Mouse (Mus musculus) c-Kit-positive CD71-negative TER-119-negative erythroid progenitor cells, embryonic 14.5 days (primary cell): ENCODE measurements at regions not wholly inside any gene's neighbourhood (a gene's known extent, or its start where the extent isn't known, plus 50 kb on each side); places are given as distances from the start of the nearest gene placed in this dataset.

Source experiments
- DNase-seq: peaks from one replicate; pipeline ENCODE4 v3.0.0-alpha.2; 2013; ENCODE audit warnings: low read depth

DNA sequence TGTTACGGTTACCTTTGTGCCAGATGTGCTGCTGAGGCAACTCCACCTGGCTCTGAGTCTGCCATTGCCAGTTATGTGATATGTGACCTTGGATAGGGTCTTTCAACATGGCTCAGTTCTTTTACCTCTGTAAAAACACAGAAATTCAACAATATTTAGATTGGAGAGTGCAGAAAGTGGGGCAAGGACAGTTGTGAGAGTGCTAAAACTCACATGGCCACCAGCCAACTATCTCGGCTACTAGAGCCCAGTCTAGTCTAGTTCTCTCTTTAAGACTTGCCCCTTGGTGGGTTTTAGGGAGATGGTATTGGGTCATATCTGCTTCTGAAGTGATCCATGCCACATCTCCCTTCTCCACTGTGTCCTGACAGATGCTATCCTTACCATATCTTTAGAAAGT, 233.0 kb downstream of the Phf14 start:
- DNase-seq, result no peak

GRCm38 (mm10) chr6:12145216-12145615, 237.6 kb downstream of the Phf14 start:
- DNase-seq, result no peak

GRCm38 (mm10) chr6:12150613-12151333, 243.2 kb downstream of the Phf14 start:
- DNase-seq, result no peak

DNA sequence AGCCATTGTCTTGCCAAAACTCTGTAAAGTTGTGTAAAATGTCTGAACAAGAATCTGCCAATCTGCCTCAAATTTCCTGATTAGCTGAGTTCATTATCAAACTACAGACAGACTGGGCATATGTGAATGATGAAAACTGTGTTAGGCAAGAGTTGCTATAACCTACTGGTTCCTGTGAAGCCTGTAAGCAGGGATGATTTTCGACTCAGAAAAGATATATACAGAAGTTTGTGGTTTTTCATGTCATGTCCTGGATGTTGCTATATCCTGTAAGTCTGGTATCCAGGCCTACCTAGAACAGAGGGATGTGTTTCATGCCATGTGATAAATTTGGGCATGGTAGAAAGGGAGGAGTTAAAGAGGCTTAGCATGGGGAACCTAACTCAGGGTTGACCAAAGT, 256.4 kb downstream of the Phf14 start:
- no peak for DNase-seq

- DNase-seq, result no peak
Observed at GRCm38 (mm10) chr6:12168533-12168932, 260.9 kb downstream of the Phf14 start.

- no peak for DNase-seq
Observed at GRCm38 (mm10) chr6:12169431-12169830, 261.8 kb downstream of the Phf14 start.

DNA sequence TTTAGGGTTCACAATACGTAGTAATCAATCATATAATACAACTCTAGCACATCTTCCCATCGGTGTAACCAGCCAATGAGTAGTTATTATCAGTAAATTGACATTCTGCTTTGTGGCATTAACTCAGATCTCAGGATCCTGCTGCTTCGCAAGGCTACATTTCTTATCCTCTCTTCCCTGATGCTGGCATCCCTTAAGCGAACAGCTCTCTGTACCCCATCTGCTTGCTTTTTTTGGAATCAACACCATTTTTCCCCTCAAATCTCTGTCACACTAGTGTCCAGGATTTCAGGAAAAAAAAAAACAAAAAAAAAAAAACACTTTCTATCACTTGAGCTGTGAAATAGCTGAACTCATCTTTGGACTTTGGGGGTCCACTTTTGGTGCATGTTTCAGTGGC, 263.1 kb downstream of the Phf14 start:
- DNase-seq, result no peak

DNA sequence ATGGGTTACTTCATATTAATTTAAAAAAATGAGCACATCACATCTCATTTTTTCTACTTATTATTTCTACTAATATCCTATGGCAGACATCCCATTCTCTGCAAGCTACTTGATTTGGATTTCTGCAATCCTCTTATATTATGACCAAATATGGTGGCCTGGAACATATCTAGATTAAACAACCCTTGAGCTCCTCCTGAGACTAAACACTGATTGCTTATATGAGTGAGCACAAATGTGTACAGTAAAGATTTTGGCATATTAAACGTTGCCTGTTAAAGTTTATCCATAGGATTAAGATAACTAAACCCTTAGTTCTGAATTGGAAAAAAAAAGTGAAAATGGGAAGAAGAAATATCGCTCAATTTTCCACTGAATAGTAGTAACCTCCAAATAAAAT, 263.6 kb downstream of the Phf14 start:
- no peak for DNase-seq

GRCm38 (mm10) chr6:12177996-12178395, 270.4 kb downstream of the Phf14 start:
- no peak for DNase-seq

DNA sequence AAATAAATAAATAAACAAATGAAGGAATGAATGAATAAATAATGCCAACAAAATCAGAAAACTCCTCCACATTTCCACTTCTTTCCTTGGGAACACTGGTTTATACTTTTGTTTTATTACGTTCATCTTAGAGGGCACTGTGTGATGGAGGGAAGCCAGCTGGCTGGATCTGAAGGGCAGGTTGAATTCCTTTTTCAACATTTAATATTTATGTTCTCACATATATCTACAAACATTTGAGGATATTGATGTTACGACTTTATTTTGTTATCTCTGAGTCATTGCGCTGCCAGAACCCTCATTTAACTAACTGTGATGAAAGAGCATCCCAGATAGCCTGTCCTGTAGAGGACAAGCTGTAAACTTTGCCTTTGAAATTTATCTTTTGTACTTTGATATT, 273.3 kb downstream of the Phf14 start:
- no peak for DNase-seq

- DNase-seq, result no peak
Observed at GRCm38 (mm10) chr6:12210190-12210589, 302.6 kb downstream of the Phf14 start.

DNA sequence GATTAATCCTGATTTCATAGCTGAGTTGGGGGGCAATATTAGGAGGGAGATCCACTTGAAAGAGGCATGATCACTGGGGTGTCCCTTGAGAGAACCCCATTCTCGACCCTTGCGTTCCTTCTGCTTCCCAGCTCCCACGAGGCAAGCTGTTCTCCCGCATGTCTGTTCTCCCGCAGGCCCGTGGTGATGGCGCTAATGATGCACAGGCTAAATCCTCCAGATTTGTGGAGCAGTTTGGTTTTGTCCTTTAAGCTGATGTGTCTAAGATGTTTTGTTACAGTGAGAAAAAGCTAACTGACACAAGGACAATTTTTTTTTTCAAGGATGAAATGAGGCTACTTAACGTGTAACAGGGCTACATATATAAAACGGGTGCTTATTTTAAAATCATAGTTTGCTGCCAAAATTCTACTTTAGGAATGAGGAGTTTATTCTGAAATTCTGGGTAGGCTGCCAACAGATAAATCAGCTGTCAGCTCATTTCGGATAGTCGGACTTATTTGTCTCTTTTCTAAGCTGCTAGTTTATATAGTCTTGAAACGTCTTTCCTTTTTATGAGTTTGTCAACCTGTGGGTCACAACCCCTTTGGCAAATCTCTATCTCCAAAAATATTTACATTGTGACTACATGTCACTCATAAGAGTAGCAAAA, 307.0 kb downstream of the Phf14 start:
- DNase-seq, result no peak

DNA sequence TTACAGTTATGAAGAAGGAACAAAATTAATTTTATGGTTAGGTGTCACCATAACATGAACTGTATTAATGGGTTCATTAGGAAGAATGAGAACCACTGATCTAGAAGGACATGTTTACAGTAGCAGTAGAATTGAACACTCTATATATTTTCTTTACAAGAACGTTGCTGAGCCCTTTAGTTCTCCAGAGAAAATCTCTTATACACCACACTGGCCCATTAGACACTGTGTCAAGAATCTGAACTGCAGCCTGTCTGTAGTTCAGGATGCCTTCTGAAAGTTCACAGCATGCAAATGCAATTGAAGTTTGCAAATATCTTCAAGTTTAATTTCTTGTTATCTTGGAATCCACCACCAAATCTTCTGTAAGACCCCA, 307.6 kb downstream of the Phf14 start:
- DNase-seq, result no peak

DNA sequence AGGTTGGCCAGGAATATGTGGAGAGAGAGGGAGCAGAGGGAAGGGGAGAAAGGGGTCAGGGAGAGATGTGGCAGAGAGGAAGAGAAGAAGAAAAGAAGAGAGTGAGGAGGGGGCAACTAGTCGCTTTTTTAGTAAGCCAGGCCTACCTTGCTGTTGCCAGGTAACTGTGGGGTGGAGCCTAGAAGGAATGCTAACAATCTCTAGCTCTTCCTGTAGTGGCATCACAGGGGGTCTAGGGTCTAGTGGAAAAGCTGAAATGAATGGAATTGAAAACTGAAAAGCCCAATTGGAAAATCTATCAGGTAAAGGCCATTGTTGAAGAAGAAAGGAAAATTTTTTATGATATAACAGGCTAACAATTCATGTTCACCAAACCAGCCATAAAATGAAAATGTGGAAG, 336.5 kb downstream of the Phf14 start:
- DNase-seq, result no peak

GRCm38 (mm10) chr6:12247975-12248374, 340.4 kb downstream of the Phf14 start:
- no peak for DNase-seq

GRCm38 (mm10) chr6:12248599-12248998, 341.0 kb downstream of the Phf14 start:
- DNase-seq, result no peak

DNA sequence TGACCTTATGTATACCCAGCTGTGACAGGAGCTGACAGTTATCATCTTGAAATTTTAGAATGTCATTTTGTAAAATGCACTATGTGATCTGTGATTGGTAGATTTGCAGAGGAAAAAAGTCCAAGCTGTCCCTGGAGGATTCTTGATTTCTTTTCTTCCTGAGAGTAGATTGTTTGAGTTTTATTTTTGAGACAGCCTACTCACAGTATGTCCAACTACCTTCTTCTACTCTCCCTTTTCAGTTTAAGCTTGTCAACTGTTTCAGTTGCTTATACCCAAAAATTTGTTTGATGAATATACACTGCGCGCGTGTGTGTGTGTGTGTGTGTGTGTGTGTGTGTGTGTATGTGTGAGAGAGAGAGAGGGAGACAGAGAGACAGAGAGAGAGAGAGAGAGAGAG, 346.9 kb downstream of the Phf14 start:
- DNase-seq, result no peak

GRCm38 (mm10) chr6:12255434-12255833, 347.8 kb downstream of the Phf14 start:
- no peak for DNase-seq

DNA sequence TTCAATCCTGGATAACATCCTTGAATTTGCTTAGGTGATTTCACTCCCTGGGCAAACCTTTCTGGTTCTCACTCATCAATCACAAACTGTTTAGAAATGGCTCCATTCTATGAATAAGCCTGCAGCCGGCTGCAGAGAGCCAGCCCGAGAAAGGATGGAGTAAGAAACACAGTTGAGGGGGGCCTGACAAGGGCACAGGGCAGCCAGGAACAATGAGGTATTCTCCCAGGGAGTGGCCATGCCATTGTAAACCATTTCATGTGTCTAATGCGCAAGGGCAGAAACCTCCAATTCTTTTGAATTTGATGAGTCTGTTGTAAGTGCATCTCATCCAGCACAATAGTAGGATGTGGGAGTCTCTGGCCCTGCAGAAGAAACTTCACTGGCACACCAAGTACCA, 350.7 kb downstream of the Phf14 start:
- DNase-seq, result no peak

GRCm38 (mm10) chr6:12258940-12259481, 351.4 kb downstream of the Phf14 start:
- no peak for DNase-seq

DNA sequence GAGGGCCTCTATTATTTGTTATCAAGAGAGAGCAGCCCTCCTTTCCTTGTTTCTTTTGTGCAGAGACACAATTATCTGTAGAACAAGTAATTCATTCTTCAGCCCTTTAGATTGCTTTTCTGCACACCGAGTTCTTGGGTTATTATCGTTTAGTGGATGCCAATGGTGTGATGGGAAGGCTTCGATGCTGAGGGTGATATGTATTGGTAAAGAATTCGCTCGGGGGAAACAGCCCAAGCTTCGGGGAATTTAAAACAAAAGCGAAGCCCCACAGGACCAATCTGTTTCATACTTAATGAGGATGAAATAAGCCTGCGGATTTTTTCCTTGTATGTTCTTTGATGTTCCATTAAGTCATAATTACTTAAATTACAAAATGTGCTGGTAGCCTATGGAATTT, 352.0 kb downstream of the Phf14 start:
- DNase-seq, result no peak

- DNase-seq, result peak; percentile 32
Observed at GRCm38 (mm10) chr6:12260325-12261076, 352.9 kb downstream of the Phf14 start.
